Mouse (Mus musculus) midbrain, embryonic 16.5 days (tissue): ENCODE measurements at regions not wholly inside any gene's neighbourhood (a gene's known extent, or its start where the extent isn't known, plus 50 kb on each side); places are given as distances from the start of the nearest gene placed in this dataset.

Experiments used
- ATAC-seq: fragments of 200-750 bp; cut with Nextera tagmentation; 2 replicates; pipeline ENCODE4 v1.8.0; 2017; ENCODE audit warnings: moderate TSS enrichment
- H3K27ac ChIP-seq: fragments of 300-500 bp; sonication (generic); 2 replicates; pipeline ENCODE4 v1.5.1; 2014; ENCODE audit warnings: mild to moderate bottlenecking, low read length, mixed read lengths
- H3K27me3 ChIP-seq: fragments of 300-500 bp; sonication (generic); 2 replicates; pipeline ENCODE4 v1.6.1; 2014; ENCODE audit warnings: low read depth, low read length, mixed read lengths; ENCODE audit not compliant: control insufficient read depth, insufficient read depth
- H3K36me3 ChIP-seq: fragments of 300-500 bp; sonication (generic); 2 replicates; pipeline ENCODE4 v1.6.1; 2014; ENCODE audit warnings: mild to moderate bottlenecking, low read length, moderate library complexity, mixed read lengths; ENCODE audit not compliant: control insufficient read depth, insufficient read depth
- H3K4me1 ChIP-seq: fragments of 300-500 bp; sonication (generic); 2 replicates; pipeline ENCODE4 v1.6.1; 2014; ENCODE audit warnings: mild to moderate bottlenecking, low read length, mixed read lengths; ENCODE audit not compliant: control insufficient read depth, insufficient read depth
- H3K4me2 ChIP-seq: fragments of 300-500 bp; sonication (generic); 2 replicates; pipeline ENCODE4 v1.6.1; 2014; ENCODE audit warnings: mild to moderate bottlenecking, low read length, mixed read lengths
- H3K4me3 ChIP-seq: fragments of 300-500 bp; sonication (generic); 2 replicates; pipeline ENCODE4 v1.5.1; 2014; ENCODE audit warnings: low read depth, mild to moderate bottlenecking, low read length, moderate library complexity, mixed read lengths
- H3K9ac ChIP-seq: fragments of 300-500 bp; sonication (generic); 2 replicates; pipeline ENCODE4 v1.6.1; 2014; ENCODE audit warnings: low read depth, low read length, mixed read lengths
- H3K9me3 ChIP-seq: fragments of 300-500 bp; sonication (generic); replicated peaks from 2 replicates; pipeline ENCODE4 v1.6.1; 2014; ENCODE audit warnings: mild to moderate bottlenecking, low read length, mixed read lengths; ENCODE audit not compliant: control insufficient read depth, poor library complexity, severe bottlenecking
- WGBS: fragments of 180-500 bp; shearing (Covaris S2); extraction: QIAGEN DNeasy Blood & Tissue Kit; methylation state at CpG from one replicate; pipeline ENCODE4 v1.1.7; 2014; 5-methylcytosine and 5-hydroxymethylcytosine counted together

DNA sequence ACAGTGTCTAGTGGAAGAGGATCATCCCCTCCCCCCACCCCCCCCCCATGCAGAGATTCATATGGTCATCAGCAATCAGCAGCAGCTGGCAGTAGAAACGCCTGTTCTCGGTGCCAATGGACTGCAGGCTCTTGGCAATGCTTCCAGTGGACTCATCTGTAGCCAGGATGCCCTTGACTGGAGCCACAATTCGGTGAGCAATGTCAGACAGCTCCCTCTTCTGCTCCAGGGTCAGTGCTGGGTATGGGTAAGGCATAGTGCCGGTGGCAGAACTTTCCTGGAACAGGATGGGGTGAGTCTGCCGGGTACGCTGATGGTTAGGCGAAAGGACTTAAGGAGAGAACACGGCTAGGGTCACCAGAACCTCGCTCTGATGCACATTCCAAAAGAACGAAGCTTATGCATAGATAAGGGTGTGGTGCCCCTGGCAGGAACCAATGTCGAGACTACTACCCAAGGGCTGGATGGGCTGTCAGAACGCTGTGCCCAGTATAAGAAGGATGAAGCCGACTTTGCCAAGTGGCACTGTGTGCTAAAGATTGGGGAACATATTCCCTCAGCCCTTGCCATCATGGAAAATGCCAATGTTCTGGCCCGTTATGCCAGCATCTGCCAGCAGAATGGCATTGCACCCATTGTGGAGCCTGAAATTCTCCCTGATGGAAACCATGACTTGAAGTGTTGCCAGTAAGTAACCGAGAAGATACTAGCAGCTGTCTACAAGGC lies 372.1 kb downstream of the Col12a1 start:
- Histone ChIP-seq H3K27ac (no peak overlapping the region), H3K9ac (no peak overlapping the region), H3K36me3 (no peaks in the 10 kb centered on the region), H3K4me3 (no peak overlapping the region), H3K4me1 (no peaks in the 10 kb centered on the region), H3K27me3 (no peaks in the 10 kb centered on the region), H3K4me2 (no peak overlapping the region), H3K9me3 (no peaks in the 10 kb centered on the region)
- ATAC-seq = no peak; the same call in 1 of the 2 replicates
- WGBS = 95% methylated on average over 15 of the region's 15 CpGs

- ATAC-seq = no peak
- H3K9me3 ChIP-seq = no peaks in the 10 kb centered on the region
Measured at GRCm38 (mm10) chr9:79392020-79392419, 326.6 kb downstream of the Col12a1 start.

DNA sequence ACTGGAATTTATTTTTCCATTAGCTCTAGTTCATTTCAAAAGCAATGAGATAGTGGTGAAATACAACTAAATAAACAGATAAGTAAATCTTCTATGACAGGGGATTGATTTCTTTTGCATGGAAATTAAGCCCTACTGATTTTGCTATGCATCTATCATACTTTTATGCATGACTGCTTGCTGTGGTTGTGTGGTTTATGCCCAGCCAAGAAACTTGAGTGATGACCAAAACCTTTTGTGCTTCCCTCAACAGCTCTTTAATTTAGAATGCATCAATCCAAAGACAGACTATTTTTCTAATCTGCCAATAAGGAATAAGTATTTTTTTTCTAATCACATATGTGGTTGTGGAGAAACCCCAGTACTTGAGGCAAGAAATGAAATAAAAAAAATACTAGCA lies 303.6 kb downstream of the Col12a1 start:
- H3K9ac ChIP-seq = no peak overlapping the region
- H3K36me3 ChIP-seq = no peaks in the 10 kb centered on the region
- H3K9me3 ChIP-seq = no peaks in the 10 kb centered on the region
- no peak overlapping the region for H3K4me2 ChIP-seq
- no peak overlapping the region for H3K27ac ChIP-seq
- ATAC-seq = no peak
- H3K4me1 ChIP-seq = no peaks in the 10 kb centered on the region
- H3K4me3 ChIP-seq = no peak overlapping the region
- H3K27me3 ChIP-seq = no peaks in the 10 kb centered on the region

More at GRCm38 (mm10) chr9:79392020-79392419, 326.6 kb downstream of the Col12a1 start:
- Histone ChIP-seq H3K9ac (no peak overlapping the region), H3K4me2 (no peak overlapping the region), H3K4me3 (no peak overlapping the region), H3K4me1 (no peaks in the 10 kb centered on the region), H3K27ac (no peak overlapping the region), H3K27me3 (no peaks in the 10 kb centered on the region), H3K36me3 (no peaks in the 10 kb centered on the region)
- 96% methylated on average over 2 of the region's 2 CpGs for WGBS

DNA sequence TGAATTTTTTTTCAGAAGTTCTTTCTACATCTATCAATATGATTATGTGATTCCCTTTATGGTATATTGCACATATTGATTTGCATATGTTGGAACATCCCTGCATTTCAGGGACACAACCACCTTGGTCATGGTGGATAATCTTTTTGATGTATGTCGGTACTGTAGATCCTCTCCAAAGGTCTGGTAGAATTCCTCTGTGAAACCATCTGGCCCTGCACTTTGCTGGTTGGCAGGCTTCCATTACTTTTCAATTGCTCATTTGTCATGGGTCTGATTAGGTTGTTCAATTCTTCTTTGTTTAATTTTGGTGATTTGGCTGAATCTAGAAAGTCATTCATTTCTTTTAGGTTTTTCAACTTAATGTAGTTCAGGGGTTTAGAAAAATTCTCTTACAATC lies 288.2 kb downstream of the Col12a1 start:
- H3K4me1 ChIP-seq = no peaks in the 10 kb centered on the region
- H3K27ac ChIP-seq = no peak overlapping the region
- ATAC-seq = no peak

GRCm38 (mm10) chr9:79437636-79438035 lies 281.0 kb downstream of the Col12a1 start:
- no peak for ATAC-seq
- no peak overlapping the region for H3K4me2 ChIP-seq
- no peaks in the 10 kb centered on the region for H3K27me3 ChIP-seq
- 87% methylated on average over 3 of the region's 3 CpGs for WGBS
- H3K9me3 ChIP-seq = no peaks in the 10 kb centered on the region
- H3K4me3 ChIP-seq = no peak overlapping the region
- no peaks in the 10 kb centered on the region for H3K4me1 ChIP-seq
- no peak overlapping the region for H3K9ac ChIP-seq
- no peak overlapping the region for H3K27ac ChIP-seq
- no peaks in the 10 kb centered on the region for H3K36me3 ChIP-seq

More for the DNA sequence above, 288.2 kb downstream of the Col12a1 start:
- H3K4me2 ChIP-seq = no peak overlapping the region
- H3K36me3 ChIP-seq = no peaks in the 10 kb centered on the region
- H3K9me3 ChIP-seq = no peaks in the 10 kb centered on the region
- H3K27me3 ChIP-seq = no peaks in the 10 kb centered on the region
- H3K9ac ChIP-seq = no peak overlapping the region
- WGBS = 57% methylated on average over 1 of the region's 1 CpGs
- no peak overlapping the region for H3K4me3 ChIP-seq

- Histone ChIP-seq H3K4me1 (no peaks in the 10 kb centered on the region), H3K4me2 (no peak overlapping the region), H3K9me3 (no peaks in the 10 kb centered on the region), H3K4me3 (no peak overlapping the region), H3K9ac (no peak overlapping the region), H3K27me3 (no peaks in the 10 kb centered on the region), H3K36me3 (no peaks in the 10 kb centered on the region), H3K27ac (no peak overlapping the region)
- WGBS = 60% methylated on average over 11 of the region's 11 CpGs
- no peak for ATAC-seq
Measured at GRCm38 (mm10) chr9:79439233-79439960, 279.2 kb downstream of the Col12a1 start.

DNA sequence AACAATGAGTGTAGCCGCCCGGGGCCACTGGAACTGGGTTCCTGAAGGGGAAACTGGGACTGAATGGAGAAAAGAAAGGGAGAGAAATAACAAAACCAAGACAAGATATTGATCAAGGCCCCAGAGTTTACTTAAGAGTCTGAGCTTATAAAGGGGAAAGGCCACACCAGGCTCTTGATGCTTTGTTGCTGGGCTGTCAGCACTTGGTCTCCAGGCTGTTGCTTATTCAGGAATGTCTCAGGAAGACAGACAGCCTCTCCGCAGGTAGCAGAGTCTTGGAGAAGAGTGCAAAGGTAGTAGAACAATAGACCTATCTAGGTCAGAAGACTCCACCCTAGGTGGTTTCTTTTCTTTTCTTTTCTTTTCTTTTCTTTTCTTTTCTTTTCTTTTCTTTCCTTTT lies 263.4 kb downstream of the Col12a1 start:
- H3K27ac ChIP-seq = no peak overlapping the region
- 45% methylated on average over 3 of the region's 3 CpGs for WGBS

DNA sequence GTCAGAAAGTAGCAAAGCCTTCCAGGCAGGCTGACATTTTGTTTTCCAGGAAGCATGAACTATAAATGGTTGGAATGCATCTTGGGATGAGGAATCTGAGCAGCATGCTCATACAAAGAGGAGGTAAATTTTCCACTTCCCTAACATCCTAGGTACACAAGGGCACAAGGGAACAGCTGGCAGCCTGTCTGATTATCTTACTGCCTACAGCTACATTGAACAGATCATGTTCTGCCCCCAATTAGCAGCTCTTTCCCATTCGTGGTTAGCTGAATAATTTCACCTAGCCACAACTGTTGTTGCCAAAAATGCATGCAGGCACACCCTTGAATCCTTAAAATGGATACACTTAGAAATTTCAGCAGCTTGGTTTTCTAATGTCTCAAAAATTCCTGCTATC lies 239.5 kb downstream of the Col12a1 start:
- Histone ChIP-seq H3K9me3 (no peaks in the 10 kb centered on the region), H3K27me3 (no peaks in the 10 kb centered on the region), H3K9ac (no peak overlapping the region), H3K4me2 (no peak overlapping the region), H3K4me3 (no peak overlapping the region), H3K36me3 (no peaks in the 10 kb centered on the region), H3K27ac (no peak overlapping the region), H3K4me1 (no peaks in the 10 kb centered on the region)
- WGBS = 34% methylated on average over 1 of the region's 1 CpGs
- ATAC-seq = no peak

More for the DNA sequence above, 263.4 kb downstream of the Col12a1 start:
- Histone ChIP-seq H3K9ac (no peak overlapping the region), H3K9me3 (no peaks in the 10 kb centered on the region), H3K4me3 (no peak overlapping the region), H3K4me2 (no peak overlapping the region), H3K27me3 (no peaks in the 10 kb centered on the region), H3K4me1 (no peaks in the 10 kb centered on the region), H3K36me3 (no peaks in the 10 kb centered on the region)
- ATAC-seq = no peak

- Histone ChIP-seq H3K9ac (no peak overlapping the region), H3K4me3 (no peak overlapping the region), H3K4me2 (no peak overlapping the region), H3K36me3 (no peaks in the 10 kb centered on the region), H3K27me3 (no peaks in the 10 kb centered on the region), H3K27ac (no peak overlapping the region), H3K9me3 (no peaks in the 10 kb centered on the region), H3K4me1 (no peaks in the 10 kb centered on the region)
- WGBS = 63% methylated on average over 2 of the region's 2 CpGs
- ATAC-seq = no peak
Measured at GRCm38 (mm10) chr9:79500253-79500652, 218.4 kb downstream of the Col12a1 start.
